Mouse (Mus musculus) embryonic facial prominence, embryonic 15.5 days (tissue): ENCODE data around the gene Carmil3. TPM values are rescaled to one million over a fixed set of nuclear protein-coding genes. Genes with fewer than 3 reads are reported as not detected.

Experiments
- ATAC-seq: fragments of 200-750 bp; cut with Nextera tagmentation; 2 replicates; pipeline ENCODE4 v1.8.0; 2017; ENCODE audit warnings: low read depth, moderate TSS enrichment; ENCODE audit not compliant: insufficient number of reproducible peaks, low FRiP score, low TSS enrichment
- H3K27ac ChIP-seq: fragments of 300-500 bp; sonication (generic); replicated peaks from 2 replicates; pipeline ENCODE4 v1.5.1; 2015; ENCODE audit warnings: mild to moderate bottlenecking, inconsistent platforms
- H3K27me3 ChIP-seq: fragments of 300-500 bp; sonication (generic); 2 replicates; pipeline ENCODE4 v1.6.1; 2015; ENCODE audit warnings: inconsistent platforms
- H3K36me3 ChIP-seq: fragments of 300-500 bp; sonication (generic); 2 replicates; pipeline ENCODE4 v1.6.1; 2015; ENCODE audit warnings: mild to moderate bottlenecking, inconsistent platforms
- H3K4me1 ChIP-seq: fragments of 300-500 bp; sonication (generic); 2 replicates; pipeline ENCODE4 v1.6.1; 2015; ENCODE audit warnings: inconsistent platforms
- H3K4me2 ChIP-seq: fragments of 300-500 bp; sonication (generic); replicated peaks from 2 replicates; pipeline ENCODE4 v1.6.1; 2015; ENCODE audit warnings: mild to moderate bottlenecking, inconsistent platforms
- H3K4me3 ChIP-seq: fragments of 300-500 bp; sonication (generic); replicated peaks from 2 replicates; pipeline ENCODE4 v1.5.1; 2015; ENCODE audit warnings: mild to moderate bottlenecking, inconsistent platforms
- H3K9ac ChIP-seq: fragments of 300-500 bp; sonication (generic); 2 replicates; pipeline ENCODE4 v1.6.1; 2015; ENCODE audit warnings: inconsistent platforms
- H3K9me3 ChIP-seq: fragments of 300-500 bp; sonication (generic); replicated peaks from 2 replicates; pipeline ENCODE4 v1.6.1; 2016; ENCODE audit warnings: inconsistent platforms
- WGBS: fragments of 180-500 bp; shearing (Covaris S2); methylation state at CpG from one replicate; pipeline ENCODE4 v1.1.7; 2015; 5-methylcytosine and 5-hydroxymethylcytosine counted together
- polyA plus RNA-seq: library from polyadenylated mRNA; unstranded; fragments of >200 nt; fragmentation: Nextera tagmentation; extraction: Ambion mirVana; gene quantifications from 2 replicates; pipeline ENCODE4 v1.2.1, GENCODE M21; 2015

The Carmil3 gene
- polyA plus RNA-seq, 1 experiment from 2014 or later, result 2.4 TPM

GRCm38 (mm10) chr14:55544334-55544733 is 53.9 kb downstream of the Carmil3 start:
- no peak for ATAC-seq
- Histone ChIP-seq H3K27ac (no peak overlapping the region), H3K9ac (no peak overlapping the region), H3K36me3 (peaks cover 54% of the 10 kb centered on the region), H3K27me3 (no peaks in the 10 kb centered on the region), H3K4me3 (no peak overlapping the region), H3K9me3 (no peaks in the 10 kb centered on the region), H3K4me1 (peaks cover 22% of the 10 kb centered on the region), H3K4me2 (no peak overlapping the region)
- WGBS, result 76% methylated on average over 9 of the region's 9 CpGs

- Histone ChIP-seq H3K27me3 (no peaks in the 10 kb centered on the region), H3K4me2 (no peak overlapping the region), H3K4me1 (no peaks in the 10 kb centered on the region), H3K4me3 (no peak overlapping the region), H3K9me3 (no peaks in the 10 kb centered on the region), H3K36me3 (peaks cover 43% of the 10 kb centered on the region), H3K27ac (no peak overlapping the region), H3K9ac (no peak overlapping the region)
- 82% methylated on average over 6 of the region's 6 CpGs for WGBS
- ATAC-seq, result no peak
These were observed 59.7 kb downstream of the Carmil3 start for GRCm38 (mm10) chr14:55550191-55550590.

GRCm38 (mm10) chr14:55551347-55551746 is 60.9 kb downstream of the Carmil3 start:
- whole genome bisulfite sequencing, result 73% methylated on average over 5 of the region's 5 CpGs
- H3K36me3 ChIP-seq, result peaks cover 35% of the 10 kb centered on the region
- no peaks in the 10 kb centered on the region for H3K4me1 ChIP-seq
- H3K4me3 ChIP-seq, result no peak overlapping the region
- no peak overlapping the region for H3K9ac ChIP-seq
- H3K9me3 ChIP-seq, result no peaks in the 10 kb centered on the region
- no peaks in the 10 kb centered on the region for H3K27me3 ChIP-seq
- no peak overlapping the region for H3K27ac ChIP-seq
- H3K4me2 ChIP-seq, result no peak overlapping the region
- ATAC-seq, result no peak

GRCm38 (mm10) chr14:55551794-55552193 is 61.3 kb downstream of the Carmil3 start:
- WGBS, result 86% methylated on average over 8 of the region's 8 CpGs
- ATAC-seq, result no peak
- no peak overlapping the region for H3K4me2 ChIP-seq

GRCm38 (mm10) chr14:55554635-55555034 is 64.2 kb downstream of the Carmil3 start:
- Histone ChIP-seq H3K36me3 (peaks cover 7% of the 10 kb centered on the region; the same call in 1 of the 2 replicates), H3K27me3 (no peaks in the 10 kb centered on the region), H3K4me3 (no peak overlapping the region), H3K27ac (no peak overlapping the region), H3K9ac (no peak overlapping the region), H3K4me1 (no peaks in the 10 kb centered on the region), H3K9me3 (no peaks in the 10 kb centered on the region), H3K4me2 (no peak overlapping the region)
- ATAC-seq, result no peak

More at GRCm38 (mm10) chr14:55551794-55552193, 61.3 kb downstream of the Carmil3 start:
- Histone ChIP-seq H3K4me1 (no peaks in the 10 kb centered on the region), H3K27ac (no peak overlapping the region), H3K27me3 (no peaks in the 10 kb centered on the region), H3K9ac (no peak overlapping the region), H3K36me3 (peaks cover 32% of the 10 kb centered on the region), H3K4me3 (no peak overlapping the region), H3K9me3 (no peaks in the 10 kb centered on the region)

- WGBS, result 84% methylated on average over 3 of the region's 3 CpGs
These were observed 65.3 kb downstream of the Carmil3 start for GRCm38 (mm10) chr14:55555788-55556187.

GRCm38 (mm10) chr14:55557003-55557402 is 66.6 kb downstream of the Carmil3 start:
- no peak overlapping the region for H3K9ac ChIP-seq
- 25% methylated on average over 5 of the region's 5 CpGs for WGBS
- H3K27me3 ChIP-seq, result no peaks in the 10 kb centered on the region
- no peak overlapping the region for H3K4me3 ChIP-seq
- H3K9me3 ChIP-seq, result no peaks in the 10 kb centered on the region
- H3K4me2 ChIP-seq, result no peak overlapping the region
- H3K4me1 ChIP-seq, result peaks cover 11% of the 10 kb centered on the region
- no peaks in the 10 kb centered on the region for H3K36me3 ChIP-seq
- no peak for ATAC-seq
- no peak overlapping the region for H3K27ac ChIP-seq

More at GRCm38 (mm10) chr14:55555788-55556187, 65.3 kb downstream of the Carmil3 start:
- Histone ChIP-seq H3K4me3 (no peak overlapping the region), H3K27me3 (no peaks in the 10 kb centered on the region), H3K9me3 (no peaks in the 10 kb centered on the region), H3K36me3 (0 out of 2 replicates have a peak, but pooled peaks cover under 1% of the 10 kb centered on the region), H3K4me2 (no peak overlapping the region), H3K4me1 (no peaks in the 10 kb centered on the region), H3K27ac (no peak overlapping the region), H3K9ac (no peak overlapping the region)
- no peak for ATAC-seq

GRCm38 (mm10) chr14:55557587-55557986 is 67.1 kb downstream of the Carmil3 start:
- WGBS, result 94% methylated on average over 3 of the region's 3 CpGs
- Histone ChIP-seq H3K4me3 (no peak overlapping the region), H3K27me3 (no peaks in the 10 kb centered on the region), H3K36me3 (no peaks in the 10 kb centered on the region), H3K4me1 (peaks cover 14% of the 10 kb centered on the region), H3K9me3 (no peaks in the 10 kb centered on the region), H3K4me2 (no peak overlapping the region), H3K27ac (no peak overlapping the region), H3K9ac (no peak overlapping the region)
- no peak for ATAC-seq

Other genes with a start within 250 kb of the Carmil3 start
- 81.2 and 83.4 TPM in 2 replicates for gene Dhrs4, start 11.9 kb upstream of the Carmil3 start, polyA plus RNA-seq
- 1.1 and 1.6 TPM in 2 replicates for gene Cpne6, start 19.8 kb downstream of the Carmil3 start, polyA plus RNA-seq
- gene Nrl, start 34.3 kb downstream of the Carmil3 start, polyA plus RNA-seq, result not detected in 2 replicates
- gene Pck2, start 49.6 kb downstream of the Carmil3 start, polyA plus RNA-seq, result 38.3 and 48.2 TPM in 2 replicates
- gene Dcaf11, start 69.4 kb downstream of the Carmil3 start, polyA plus RNA-seq, result 59.3 and 61.7 TPM in 2 replicates
- gene A730061H03Rik, start 69.8 kb downstream of the Carmil3 start, polyA plus RNA-seq, result 1.6 and 3.0 TPM in 2 replicates
- 24.8 and 29.7 TPM in 2 replicates for gene Fitm1, start 85.0 kb downstream of the Carmil3 start, polyA plus RNA-seq
- 129 and 134 TPM in 2 replicates for gene Psme1, start 87.5 kb downstream of the Carmil3 start, polyA plus RNA-seq
- 9.7 and 11.6 TPM in 2 replicates for gene Emc9, start 94.7 kb downstream of the Carmil3 start, polyA plus RNA-seq
- gene Psme2, start 100.5 kb downstream of the Carmil3 start, polyA plus RNA-seq, result 238 and 259 TPM in 2 replicates
- gene Rnf31, start 101.1 kb downstream of the Carmil3 start, polyA plus RNA-seq, result 17.9 and 18.1 TPM in 2 replicates
- gene Irf9, start 112.9 kb downstream of the Carmil3 start, polyA plus RNA-seq, result 12.8 and 17.3 TPM in 2 replicates
- 2.3 and 2.9 TPM in 2 replicates for gene Rec8, start 127.4 kb downstream of the Carmil3 start, polyA plus RNA-seq
- 122 and 129 TPM in 2 replicates for gene Ipo4, start 145.3 kb downstream of the Carmil3 start, polyA plus RNA-seq
- gene Gm49378, start 147.2 kb downstream of the Carmil3 start, polyA plus RNA-seq, result 0.75 and 1.4 TPM in 2 replicates
- gene Tm9sf1, start 153.2 kb downstream of the Carmil3 start, polyA plus RNA-seq, result 114 and 118 TPM in 2 replicates
- 0.61 and 1.2 TPM in 2 replicates for gene Tssk4, start 159.5 kb downstream of the Carmil3 start, polyA plus RNA-seq
- 57.4 and 57.9 TPM in 2 replicates for gene Mdp1, start 169.9 kb downstream of the Carmil3 start, polyA plus RNA-seq
- 68.1 and 68.6 TPM in 2 replicates for gene Gmpr2, start 181.3 kb downstream of the Carmil3 start, polyA plus RNA-seq
- 548 and 555 TPM in 2 replicates for gene Nedd8, start 181.5 kb downstream of the Carmil3 start, polyA plus RNA-seq
- 34.0 and 38.0 TPM in 2 replicates for gene Tinf2, start 191.2 kb downstream of the Carmil3 start, polyA plus RNA-seq
- gene Tgm1, start 223.3 kb downstream of the Carmil3 start, polyA plus RNA-seq, result 27.3 and 28.0 TPM in 2 replicates
- gene Rabggta, start 231.6 kb downstream of the Carmil3 start, polyA plus RNA-seq, result 30.3 and 33.8 TPM in 2 replicates